Mouse (Mus musculus): ENCODE data around the gene Mxra7.

Gene Mxra7

DNA sequence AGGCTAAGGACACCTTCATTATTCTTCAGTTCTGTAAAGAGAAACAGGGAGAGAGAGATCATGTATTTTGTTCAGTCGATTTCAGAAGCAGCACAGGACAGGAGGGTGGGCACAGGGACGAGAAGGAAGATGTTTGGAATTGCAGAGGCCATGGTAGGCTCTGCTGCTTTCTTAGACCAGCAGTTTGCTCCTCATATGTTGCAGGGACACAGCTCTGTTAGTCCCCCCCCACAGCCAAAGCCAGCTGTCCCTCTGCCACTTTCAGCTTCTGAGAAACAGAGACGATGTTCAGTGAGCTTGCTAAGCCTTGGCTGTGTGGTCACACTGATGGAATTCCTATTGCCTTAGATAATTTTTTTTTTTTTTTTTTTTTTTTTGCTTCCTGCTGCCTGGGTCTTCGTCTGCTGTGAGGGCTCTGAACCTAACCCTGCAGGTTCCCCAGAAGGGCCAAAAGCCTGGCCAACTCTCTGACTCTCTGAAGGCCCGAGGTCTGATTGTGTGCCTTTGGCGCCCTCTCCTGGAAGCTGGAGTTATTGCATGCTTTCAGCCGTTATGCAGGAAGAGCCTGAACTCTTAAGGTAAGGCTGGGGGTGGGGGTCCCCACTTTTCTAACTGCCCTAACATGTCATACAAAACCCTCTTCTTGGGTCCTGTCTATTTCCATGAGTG is 19.8 kb downstream of the Mxra7 start:
- in situ Hi-C loops (cut with MboI; ENCODE audit: unreplicated experiment in 2 of 2) = loop anchor here (5.0 to 25.0 kb wide), 4 partner anchors 171 to 921 kb away; partner anchors contain the start of gene Smim5 (in 1 of the 2)

GRCm38 (mm10) chr11:116807526-116807925 is 20.3 kb downstream of the Mxra7 start:
- in situ Hi-C loops (cut with MboI; ENCODE audit: unreplicated experiment in 2 of 2) = loop anchor here (5.0 to 25.0 kb wide), 4 partner anchors 170 to 920 kb away; partner anchors contain the start of gene Smim5 (in 1 of the 2)

- in situ Hi-C loops (cut with MboI; ENCODE audit: unreplicated experiment in 2 of 2) = loop anchor here (5.0 to 25.0 kb wide), 4 partner anchors 170 to 920 kb away; partner anchors contain the start of gene Smim5 (in 1 of the 2)
Observed at GRCm38 (mm10) chr11:116807116-116807515, 20.7 kb downstream of the Mxra7 start.

DNA sequence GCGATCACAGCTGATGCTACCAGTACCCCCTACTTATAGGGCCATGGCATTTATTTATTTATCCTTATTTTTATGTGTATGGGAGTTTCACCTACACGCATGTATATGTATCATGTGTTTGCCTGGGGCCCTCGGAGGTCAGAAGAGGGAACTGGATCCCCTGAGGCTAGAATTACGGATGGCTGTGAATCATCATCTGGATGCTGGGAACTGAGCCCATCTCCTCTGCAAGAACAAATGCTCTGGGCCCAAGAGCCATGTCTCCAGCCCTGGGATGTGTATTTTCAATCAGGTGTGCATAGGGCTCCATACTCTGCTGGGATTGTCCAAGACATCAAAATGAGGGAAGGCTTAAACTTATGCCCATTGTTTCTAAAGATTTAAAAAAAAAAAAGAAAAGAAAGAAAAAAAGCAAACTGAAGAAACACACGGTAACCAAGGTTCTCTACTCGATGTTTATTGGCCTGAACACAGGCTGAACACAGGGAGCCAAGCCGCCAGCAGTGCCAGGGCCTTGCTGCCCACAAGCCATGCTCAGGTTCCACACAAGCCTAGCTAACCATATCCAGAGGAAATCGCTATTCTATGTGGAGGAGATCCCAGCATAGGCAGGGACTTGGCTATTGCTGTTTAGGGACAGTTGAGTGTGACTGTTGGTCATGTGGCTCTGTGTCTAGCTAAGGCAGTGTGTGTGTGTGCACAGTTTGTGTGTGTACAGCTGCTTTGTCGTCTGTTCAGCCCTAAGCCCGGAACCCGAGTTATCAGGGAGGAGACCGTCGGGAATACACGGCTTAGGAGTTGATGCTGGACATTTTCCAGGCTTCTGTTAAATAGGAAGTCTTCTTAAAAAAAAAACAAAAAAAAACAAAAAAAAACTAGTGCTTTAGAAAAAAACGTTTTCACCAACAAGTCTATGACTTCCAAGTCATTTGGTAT is 21.4 kb downstream of the Mxra7 start:
- in situ Hi-C loops (cut with MboI; ENCODE audit: unreplicated experiment in 2 of 2) = loop anchor here (5.0 to 25.0 kb wide), 4 partner anchors 169 to 919 kb away; partner anchors contain the start of gene Smim5 (in 1 of the 2)

DNA sequence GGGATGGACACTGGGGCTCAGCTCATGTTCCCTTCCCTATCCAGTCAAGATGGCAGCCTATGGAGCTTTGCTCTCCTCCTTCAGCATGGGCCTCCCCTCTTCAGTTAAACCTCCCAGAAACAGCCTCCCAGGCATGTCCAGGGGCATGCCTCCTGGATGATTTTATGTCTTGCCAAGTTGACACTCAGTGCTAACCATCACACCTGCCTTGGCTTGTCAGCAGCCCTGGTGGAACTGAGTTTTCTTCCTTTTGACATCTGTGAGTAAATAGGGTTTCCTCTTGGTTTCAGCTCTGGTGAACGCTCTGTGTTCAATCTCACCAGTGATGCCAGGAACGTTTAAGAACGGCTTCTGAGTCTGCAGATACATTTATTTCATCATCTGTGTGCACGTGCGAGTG is 25.1 kb downstream of the Mxra7 start:
- in situ Hi-C loops (cut with MboI; ENCODE audit: unreplicated experiment in 2 of 2) = loop anchor here (5.0 to 25.0 kb wide), 4 partner anchors 155 to 915 kb away; partner anchors contain the start of gene Smim5 (in 1 of the 2)

GRCm38 (mm10) chr11:116801106-116801505 is 26.7 kb downstream of the Mxra7 start:
- in situ Hi-C loops (cut with MboI; ENCODE audit: unreplicated experiment in 2 of 2) = loop anchor here (5.0 to 25.0 kb wide), 4 partner anchors 154 to 914 kb away; partner anchors contain the start of gene Smim5 (in 1 of the 2)

DNA sequence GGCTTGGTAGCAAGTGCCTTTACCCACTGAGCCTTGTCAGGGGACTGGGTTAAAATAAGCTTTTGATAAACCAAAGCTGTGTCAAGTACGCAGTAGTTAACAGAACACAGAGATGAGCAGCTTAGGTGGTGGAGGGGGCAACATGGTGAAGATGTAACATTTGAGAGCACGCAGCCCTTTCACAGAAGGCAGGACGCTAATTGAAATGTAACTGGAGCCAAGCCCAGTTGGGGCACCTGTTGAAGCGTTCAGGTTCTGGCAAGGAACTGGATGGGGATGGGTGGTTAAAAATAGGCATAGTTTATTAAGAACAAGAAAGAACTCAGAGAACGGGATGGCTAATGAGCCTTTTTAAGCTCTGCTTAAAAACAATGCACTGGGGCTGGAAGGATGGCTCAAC is 28.5 kb downstream of the Mxra7 start:
- in situ Hi-C loops (cut with MboI; ENCODE audit: unreplicated experiment in 2 of 2) = no loop called here

- in situ Hi-C loops (cut with MboI; ENCODE audit: unreplicated experiment in 2 of 2) = no loop called here
Observed at GRCm38 (mm10) chr11:116784221-116784620, 43.6 kb downstream of the Mxra7 start.

DNA sequence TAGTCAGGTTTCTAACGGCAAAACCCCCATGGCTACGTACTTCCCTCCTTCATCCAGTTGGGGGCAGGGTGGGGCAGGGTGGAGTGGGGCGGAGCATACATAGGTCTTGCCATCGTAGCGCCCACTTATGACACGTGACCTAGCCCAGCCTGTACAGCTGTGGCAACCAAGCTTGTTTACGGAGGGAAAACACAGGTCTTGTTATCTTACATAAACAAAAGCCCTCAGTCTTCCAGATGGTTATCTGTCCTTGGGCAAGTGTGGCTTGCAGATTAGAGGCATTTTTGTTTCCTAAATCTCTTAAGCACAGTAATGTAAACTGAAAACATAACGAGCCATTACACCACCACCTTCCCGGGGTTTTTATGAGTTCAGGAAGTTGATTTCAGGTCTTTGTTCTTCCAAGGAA is 45.1 kb downstream of the Mxra7 start:
- in situ Hi-C loops (cut with MboI; ENCODE audit: unreplicated experiment in 2 of 2) = no loop called here

DNA sequence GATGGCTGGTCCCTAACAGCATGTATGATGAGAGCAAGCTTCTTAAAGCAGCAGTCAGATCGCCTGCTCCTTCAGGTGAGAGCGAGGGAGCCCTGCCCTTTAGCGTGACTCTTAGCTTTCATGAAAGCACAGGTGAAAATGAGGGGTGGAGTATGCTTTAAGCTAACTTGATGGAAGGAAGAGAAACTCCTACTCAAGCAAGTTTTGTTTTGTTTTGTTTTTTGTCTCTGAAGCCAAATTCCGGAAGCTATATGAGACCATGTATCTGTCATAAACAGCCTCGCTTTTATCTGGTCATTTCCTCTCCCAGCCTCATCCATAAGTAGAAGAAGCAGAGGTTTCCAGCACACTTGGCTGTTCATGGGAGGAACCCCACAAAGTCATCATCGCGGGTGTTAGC is 52.4 kb downstream of the Mxra7 start, which contains the start of gene St6galnac1:
Gene St6galnac1 (minus strand): TSS at position 101 of the 400 bp plus-strand sequence.
- in situ Hi-C loops (cut with MboI; ENCODE audit: unreplicated experiment in 2 of 2) = no loop called here

- in situ Hi-C loops (cut with MboI; ENCODE audit: unreplicated experiment in 2 of 2) = no loop called here
Observed at GRCm38 (mm10) chr11:116773205-116773604, 54.6 kb downstream of the Mxra7 start.

DNA sequence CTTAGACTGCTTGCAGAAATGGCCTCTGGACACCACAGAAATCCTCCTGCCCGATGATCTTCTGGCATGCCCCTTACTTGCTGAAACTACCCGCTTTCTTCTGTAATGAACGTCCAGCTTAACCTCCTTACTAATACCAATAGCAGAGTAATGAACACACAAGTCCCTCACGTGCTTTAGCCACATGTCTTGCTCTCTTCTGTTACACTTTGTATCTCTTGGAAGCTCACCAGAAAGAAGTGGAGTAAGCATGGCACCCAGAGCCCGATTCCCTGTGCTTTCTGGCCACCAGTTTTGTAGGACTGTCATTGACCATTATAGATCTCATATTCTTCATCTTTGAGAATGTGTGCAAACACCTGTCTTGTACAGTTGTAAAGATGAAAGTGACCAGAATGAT is 58.0 kb downstream of the Mxra7 start:
- in situ Hi-C loops (cut with MboI; ENCODE audit: unreplicated experiment in 2 of 2) = no loop called here

DNA sequence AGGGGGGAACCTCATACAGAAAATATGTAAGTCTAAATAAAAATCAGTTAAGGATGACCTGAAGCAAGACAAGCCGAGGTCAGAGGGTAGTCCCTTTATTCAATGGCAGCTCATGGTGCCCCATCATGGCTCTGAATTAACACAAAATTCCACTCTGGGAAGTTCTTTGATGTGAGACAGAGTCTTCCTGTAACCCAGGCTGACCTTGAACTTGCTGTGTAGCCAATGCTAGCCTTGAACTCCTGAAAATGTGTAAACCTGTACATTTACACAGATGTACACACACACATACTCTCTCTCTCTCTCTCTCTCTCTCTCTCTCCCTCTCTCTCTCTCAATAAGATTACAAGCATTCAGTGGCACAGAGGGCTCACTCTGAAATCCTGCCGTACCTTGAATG is 62.9 kb downstream of the Mxra7 start:
- in situ Hi-C loops (cut with MboI; ENCODE audit: unreplicated experiment in 2 of 2) = no loop called here

- in situ Hi-C loops (cut with MboI; ENCODE audit: unreplicated experiment in 2 of 2) = no loop called here
Observed at GRCm38 (mm10) chr11:116764346-116764745, 63.5 kb downstream of the Mxra7 start.

- in situ Hi-C loops (cut with MboI; ENCODE audit: unreplicated experiment in 2 of 2) = no loop called here
Observed at GRCm38 (mm10) chr11:116755191-116755590, 72.7 kb downstream of the Mxra7 start.

GRCm38 (mm10) chr11:116753674-116754470 is 74.0 kb downstream of the Mxra7 start:
- in situ Hi-C loops (cut with MboI; ENCODE audit: unreplicated experiment in 2 of 2) = no loop called here
